8 mouse cellular contexts compared by ENCODE assay signal in the genomic region with DNA sequence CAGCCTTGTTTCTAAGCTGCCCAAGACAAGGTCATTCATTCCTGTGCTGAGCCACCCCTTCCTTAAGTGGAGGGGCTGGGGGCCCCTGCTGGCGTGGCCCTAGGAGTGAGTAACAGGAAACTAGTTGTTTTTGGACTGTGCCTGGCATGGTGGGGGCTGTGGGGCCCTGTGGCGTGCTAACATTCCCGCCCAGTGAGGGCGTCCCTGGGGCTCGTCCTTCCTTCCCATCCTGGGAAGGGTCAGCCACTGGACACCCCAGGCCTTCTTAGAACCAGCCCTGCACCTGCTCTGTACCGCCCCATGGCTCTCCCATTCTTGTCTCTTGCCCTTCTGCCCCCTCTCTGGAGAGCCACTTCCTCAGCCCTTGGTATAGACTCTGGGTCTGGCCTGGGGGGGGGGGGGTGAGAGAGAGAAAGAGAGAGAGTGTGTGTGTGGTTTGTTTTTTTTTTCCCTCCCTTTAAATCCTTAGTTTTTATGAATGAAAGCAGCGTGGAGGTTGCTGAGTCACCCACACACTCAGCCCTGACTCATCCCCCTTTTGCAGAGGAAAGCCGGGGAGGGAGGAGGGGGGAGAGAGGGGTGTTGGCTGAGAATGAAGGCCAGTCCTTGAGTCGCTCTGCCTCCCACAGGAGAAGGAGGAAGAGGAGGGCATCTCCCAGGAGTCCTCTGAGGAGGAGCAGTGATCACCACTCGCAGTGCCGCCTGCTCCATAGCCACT. TPM values are rescaled to one million over a fixed set of nuclear protein-coding genes. Genes with fewer than 3 reads are reported as not detected.
DNase-seq lines count a peak whose midpoint lies in the region; TF ChIP-seq lines count a peak whose summit lies in the region.

No protein-coding gene starts in this region.

- peaks cover 16 to 32% of the 10 kb centered on the region in 2 experiments for H3K36me3 ChIP-seq in CH12.LX (replicated peaks in 1 of 2; ENCODE audit: control insufficient read depth in 1 of 2, insufficient read depth in 1 of 2, low read length in 1 of 2)
- H3K36me3 ChIP-seq in limb, embryonic 10.5 days = peaks cover 50% of the 10 kb centered on the region

- H3K27ac ChIP-seq in CH12.LX (ENCODE audit: insufficient read depth, low read depth) = peak overlapping the region; percentile 78
- H3K27ac ChIP-seq in limb, embryonic 10.5 days = 0 out of 2 replicates have a peak overlapping the region, but pooled peaks have one; percentile 4

- TF ChIP-seq EP300 in CH12.LX (IDR thresholded peaks at IDR 0.05; ENCODE audit: low read length) = no peak

- in situ Hi-C loops in CH12.LX (cut with MboI; ENCODE audit: low pct_ligation_motif_present, low pct_unique_long_range_greater_than_20kb, low sequenced_read_pairs) = no loop called here

- no peak for TF ChIP-seq RAD21 in CH12.LX (IDR thresholded peaks at IDR 0.05; ENCODE audit: low read depth, low read length)

- peak; percentile 67 to 80 for DNase-seq in left cerebral cortex, adult 18-20 months (ENCODE audit: low spot score in 2 of 2)
- DNase-seq in left cerebral cortex, adult 11 months (ENCODE audit: low spot score) = no peak
- DNase-seq in CH12.LX (ENCODE audit: extremely low read depth) (peak; percentile 58), adipocyte (ENCODE audit: low spot score) (peak; percentile 50)
- DNase-seq in limb, embryonic 10.5 days (ENCODE audit: low spot score) = no peak
- DNase-seq in gastrocnemius, postnatal 4 days (ENCODE audit: low spot score in 2 of 2) = no peak
- DNase-seq in yolk sac, embryonic 10.5 days (ENCODE audit: low spot score) = no peak
- DNase-seq in embryo, embryonic 9.5 days (ENCODE audit: extremely low spot score) = no peak

- no peak; the same call in 1 of the 2 replicates for TF ChIP-seq POLR2A in CH12.LX (IDR thresholded peaks at IDR 0.05; ENCODE audit: low read depth, low read length)

- WGBS in limb, embryonic 10.5 days = 70% methylated on average over 10 of the region's 11 CpGs

- H3K4me3 ChIP-seq in CH12.LX (replicated peaks in 1 of 3; ENCODE audit: low read depth in 2 of 3, low read length in 2 of 3, poor library complexity in 1 of 3) = no peak overlapping the region
- no peak overlapping the region for H3K4me3 ChIP-seq in limb, embryonic 10.5 days

- no peak for TF ChIP-seq CTCF in CH12.LX (conservative IDR thresholded peaks at IDR 0.05 in 1 of 2, IDR thresholded peaks at IDR 0.05 in 1 of 2; ENCODE audit: low read depth in 2 of 2, low read length in 2 of 2)

- H3K79me2 ChIP-seq in CH12.LX (replicated peaks; ENCODE audit: control insufficient read depth, extremely low read depth, insufficient read depth, poor library complexity, severe bottlenecking) = peaks cover 54% of the 10 kb centered on the region

- no peaks in the 10 kb centered on the region for H3K27me3 ChIP-seq in CH12.LX (replicated peaks)
- H3K27me3 ChIP-seq in limb, embryonic 10.5 days (ENCODE audit: low read depth, poor library complexity, severe bottlenecking) = no peaks in the 10 kb centered on the region

- H3K4me1 ChIP-seq in CH12.LX (ENCODE audit: control insufficient read depth in 1 of 2, insufficient read depth in 2 of 2) = peaks cover 24 to 60% of the 10 kb centered on the region in 2 experiments
- H3K4me1 ChIP-seq in limb, embryonic 10.5 days = peaks cover 69% of the 10 kb centered on the region

- no peaks in the 10 kb centered on the region for H3K9me3 ChIP-seq in CH12.LX (replicated peaks; ENCODE audit: low read length)
- no peaks in the 10 kb centered on the region for H3K9me3 ChIP-seq in limb, embryonic 10.5 days (replicated peaks)

- no peak overlapping the region for H3K9ac ChIP-seq in CH12.LX (ENCODE audit: insufficient read depth, low read depth)

- dilution Hi-C loops in CH12.LX (cut with MboI; ENCODE audit: extremely low pct_ligation_motif_present, extremely low pct_unique_long_range_greater_than_20kb, low sequenced_read_pairs) = no loop called here

- H3K4me2 ChIP-seq in CH12.LX (ENCODE audit: insufficient read depth, low read depth, poor library complexity, severe bottlenecking) = no peak overlapping the region; the same call in 1 of the 2 replicates

TF ChIP-seq in CH12.LX, 34 proteins besides CTCF, POLR2A, EP300 and RAD21:
- TF ChIP-seq HCFC1 (IDR thresholded peaks at IDR 0.05; ENCODE audit: low read depth, low read length) (no peak), SIN3A (IDR thresholded peaks at IDR 0.05; ENCODE audit: low read length) (0 out of 2 replicates have a peak, but pooled peaks have one; percentile 41)

RNA-seq across cellular contexts. Expression of gene AI413582, which starts 3.6 kb away (rescaled TPM):
- 10 to 100 TPM; 83.2 to 92.5 TPM for total RNA-seq in left cerebral cortex, adult 18-20 months (2021)
- total RNA-seq in CH12.LX (2012; rRNA removed) = 23.2 and 30.2 TPM in 2 replicates
- total RNA-seq in CH12.LX (2014; rRNA removed) = 14.0 and 14.6 TPM in 2 replicates
- 34.5 and 43.6 TPM in 2 replicates for polyA plus RNA-seq in CH12.LX (2012; ENCODE audit: insufficient read length, low read depth)
- polyA plus RNA-seq in limb, embryonic 10.5 days (2016; fragmentation: Nextera tagmentation; extraction: Ambion mirVana) = 9.4 TPM in 2 replicates
- 1 to 10 TPM; 5.4 to 7.0 TPM for total RNA-seq in gastrocnemius, postnatal 4 days (2021)

RNA-seq across cellular contexts. Expression of gene Hmga1, which starts 5.7 kb away (rescaled TPM):
- total RNA-seq in left cerebral cortex, adult 18-20 months (2021) = 10 to 100 TPM; 50.7 to 58.9 TPM
- 88.7 and 117 TPM in 2 replicates for total RNA-seq in CH12.LX (2012; rRNA removed)
- 42.8 and 43.8 TPM in 2 replicates for total RNA-seq in CH12.LX (2014; rRNA removed)
- polyA plus RNA-seq in CH12.LX (2012; ENCODE audit: insufficient read length, low read depth) = 83.7 and 125 TPM in 2 replicates
- 904 and 1,218 TPM in 2 replicates for polyA plus RNA-seq in limb, embryonic 10.5 days (2016; fragmentation: Nextera tagmentation; extraction: Ambion mirVana)
- total RNA-seq in gastrocnemius, postnatal 4 days (2021) = 10 to 100 TPM; 48.5 to 51.3 TPM

RNA-seq across cellular contexts. Expression of gene Grm4, which starts 40.8 kb away (rescaled TPM):
- 10 to 100 TPM; 22.3 to 27.6 TPM for total RNA-seq in left cerebral cortex, adult 18-20 months (2021)
- total RNA-seq in CH12.LX (2012; rRNA removed) (not detected in 2 replicates), CH12.LX (2014; rRNA removed) (not detected in 2 replicates)
- polyA plus RNA-seq in CH12.LX (2012; ENCODE audit: insufficient read length, low read depth) = not detected in 2 replicates
- 0.06 and 0.35 TPM in 2 replicates for polyA plus RNA-seq in limb, embryonic 10.5 days (2016; fragmentation: Nextera tagmentation; extraction: Ambion mirVana)
- total RNA-seq in gastrocnemius, postnatal 4 days (2021) = under 1 TPM; 0.29 to 0.39 TPM

Comparison
In these comparisons a context has a peak if more than half of its experiments do, and no peak if none do; other contexts are left out.
1. DNase-seq: peak in left cerebral cortex, adult 18-20 months (2 of 2), CH12.LX (single experiment) and adipocyte (single experiment); none in left cerebral cortex, adult 11 months (single experiment), limb, embryonic 10.5 days (single experiment), gastrocnemius, postnatal 4 days (0 of 2), yolk sac, embryonic 10.5 days (single experiment) and embryo, embryonic 9.5 days (single experiment).
2. RNA of gene Grm4, which starts 40.8 kb away (total RNA-seq): 22.3 to 27.6 TPM in left cerebral cortex, adult 18-20 months; 0.29 to 0.39 TPM in gastrocnemius, postnatal 4 days and not detected in CH12.LX; every median in the first group is over 10 times any median in the second.